Mouse (Mus musculus) common myeloid progenitor, adult 5-6 weeks (primary cell): ENCODE results near the gene Gnat2. TPM values are rescaled to one million over a fixed set of nuclear protein-coding genes. Genes with fewer than 3 reads are reported as not detected.

Experiments
- ATAC-seq: replicated peaks from 2 replicates; pipeline ENCODE4 v1.8.0; 2016; ENCODE audit warnings: low read depth, mild to moderate bottlenecking, moderate TSS enrichment, inconsistent platforms; ENCODE audit not compliant: poor library complexity, severe bottlenecking
- total RNA-seq: library from RNA; stranded (forward); fragments of 200-1000, 187-1606 nt; gene quantifications from 2 replicates; pipeline ENCODE4 v1.2.3, GENCODE M21; 2017

The Gnat2 gene
- total RNA-seq, 1 experiment from 2014 or later, result 5.2 TPM

DNA sequence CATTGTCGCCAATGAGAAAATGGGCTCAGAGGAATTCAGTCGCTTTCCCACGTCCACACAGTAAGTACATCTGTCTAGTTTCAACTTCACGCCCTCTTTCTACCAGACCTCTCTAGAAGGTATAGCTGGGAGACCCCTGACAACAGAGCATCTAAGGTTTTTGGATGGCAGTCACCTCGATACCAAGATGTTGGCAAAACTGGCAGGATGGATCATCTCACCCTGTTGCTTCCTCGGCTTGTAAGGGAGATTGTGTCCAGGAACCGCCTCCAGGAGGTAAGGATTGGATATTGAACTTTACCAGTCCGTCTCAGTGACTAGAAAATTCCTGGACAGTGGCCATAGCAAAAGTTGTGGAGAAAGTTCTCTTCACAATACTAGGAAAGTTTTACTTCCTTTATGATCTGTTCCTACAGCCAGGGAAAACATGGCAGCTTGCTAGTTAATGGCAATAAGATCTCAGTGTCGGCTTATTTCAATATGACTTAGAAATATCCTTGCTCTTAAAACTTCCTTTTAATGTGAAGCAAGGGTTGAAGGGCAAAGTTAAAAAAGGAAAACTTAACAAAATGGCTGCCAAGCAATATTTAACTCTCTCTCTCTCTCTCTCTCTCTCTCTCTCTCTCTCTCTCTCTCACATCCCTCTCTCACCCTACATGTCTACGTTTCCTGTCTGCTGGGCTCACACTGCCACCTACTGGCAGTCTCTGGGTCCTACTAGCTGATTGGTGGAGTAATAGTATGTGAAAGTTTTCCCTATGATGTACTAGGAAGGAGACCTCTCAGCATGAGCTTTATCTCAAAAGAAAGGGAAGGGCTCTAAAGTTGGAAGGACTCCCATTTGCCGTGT, 55.0 kb downstream of the Gnat2 start:
- peak; percentile 77 for ATAC-seq

Other genes starting within 250 kb of the Gnat2 start
- gene Eps8l3, start 215.6 kb upstream of the Gnat2 start, total RNA-seq, result not detected in 2 replicates
- 73.7 and 87.7 TPM in 2 replicates for gene Gstm5, start 197.0 kb upstream of the Gnat2 start, total RNA-seq
- gene Gstm7, start 161.0 kb upstream of the Gnat2 start, total RNA-seq, result 0.39 and 1.6 TPM in 2 replicates
- gene Gstm6, start 149.0 kb upstream of the Gnat2 start, total RNA-seq, result not detected in 2 replicates
- not detected in 2 replicates for gene Gstm3, start 123.5 kb upstream of the Gnat2 start, total RNA-seq
- 2.1 and 5.6 TPM in 2 replicates for gene Gstm2, start 106.3 kb upstream of the Gnat2 start, total RNA-seq
- gene Gstm1, start 74.8 kb upstream of the Gnat2 start, total RNA-seq, result 36.8 and 36.9 TPM in 2 replicates
- gene Gstm4, start 47.9 kb upstream of the Gnat2 start, total RNA-seq, result 8.1 and 9.0 TPM in 2 replicates
- 35.3 and 36.7 TPM in 2 replicates for gene Ampd2, start 6.1 kb upstream of the Gnat2 start, total RNA-seq
- gene Gnai3, start 53.4 kb downstream of the Gnat2 start, total RNA-seq, result 120 and 122 TPM in 2 replicates
- not detected in 2 replicates for gene Gpr61, start 62.1 kb downstream of the Gnat2 start, total RNA-seq
- 3.1 and 4.5 TPM in 2 replicates for gene Amigo1, start 93.5 kb downstream of the Gnat2 start, total RNA-seq
- 3.8 and 4.1 TPM in 2 replicates for gene Cyb561d1, start 108.4 kb downstream of the Gnat2 start, total RNA-seq
- gene Atxn7l2, start 118.1 kb downstream of the Gnat2 start, total RNA-seq, result 2.9 and 5.9 TPM in 2 replicates
- gene Sypl2, start 133.9 kb downstream of the Gnat2 start, total RNA-seq, result not detected in 2 replicates
- gene Psma5, start 164.1 kb downstream of the Gnat2 start, total RNA-seq, result 240 and 241 TPM in 2 replicates
- gene Sort1, start 191.3 kb downstream of the Gnat2 start, total RNA-seq, result 13.9 and 22.5 TPM in 2 replicates